Mouse (Mus musculus) erythroblast, embryonic 14.5 days (primary cell): Measurements from ENCODE around the gene B230217C12Rik.

Experiments
- GATA1 ChIP-seq: IDR thresholded peaks from 2 replicates; pipeline ENCODE4 v1.6.1; 2012; ENCODE audit warnings: low read length, inconsistent platforms, mixed read lengths
- TAL1 ChIP-seq: IDR thresholded peaks from 3 replicates; pipeline ENCODE4 v1.6.1; 2012; ENCODE audit warnings: low read length, inconsistent platforms, mixed read lengths

GRCm38 (mm10) chr11:97824895-97825294, 15.7 kb upstream of the B230217C12Rik start:
- TF ChIP-seq GATA1 (no peak), TAL1 (no peak)
